ENCODE assay signal across 10 mouse cellular contexts in the genomic region with DNA sequence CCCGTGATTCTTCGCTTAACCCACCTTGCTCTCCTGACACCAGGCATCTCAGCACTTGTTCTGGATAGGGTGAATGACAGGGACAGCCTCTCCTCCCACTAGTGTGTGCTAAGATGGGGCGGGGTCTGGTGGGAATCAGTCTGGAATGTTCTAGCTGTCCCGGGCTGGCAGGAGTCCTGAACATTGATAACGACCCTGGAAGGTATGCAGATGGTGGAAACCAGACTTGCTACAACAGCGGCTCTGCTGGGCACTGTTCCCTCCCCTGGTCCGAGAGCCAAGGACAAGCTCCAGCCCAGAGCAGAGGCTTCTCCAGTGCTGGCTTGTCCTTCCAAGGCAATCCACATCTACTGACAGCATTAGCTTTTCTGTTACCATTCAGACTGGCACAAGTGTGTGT. TPM values are rescaled to one million over a fixed set of nuclear protein-coding genes. Genes with fewer than 3 reads are reported as not detected.
A peak's percentile ranks its signal among the peaks of the same experiment; 100 is the strongest.
DNase-seq lines count a peak whose midpoint lies in the region; ATAC-seq and TF ChIP-seq lines count a peak whose summit lies in the region.
"Had no signal": no experiment of that assay in that cellular context is flagged by ENCODE, and none has a peak within 500 bp of the region (broad histone marks: within the 10 kb centered on the region; RNA-seq: fewer than 3 reads in every experiment).

No protein-coding gene starts in this region.

- no peak overlapping the region for H3K4me3 ChIP-seq in hindbrain, postnatal 0 days (ENCODE audit: low read length)
- no peak overlapping the region for H3K4me3 ChIP-seq in hindbrain, embryonic 11.5 days (ENCODE audit: low read depth, low read length)
- H3K4me3 ChIP-seq in embryonic facial prominence, embryonic 13.5 days = no peak overlapping the region
- H3K4me3 ChIP-seq in heart, embryonic 16.5 days (ENCODE audit: low read length) = no peak overlapping the region
- no peak overlapping the region for H3K4me3 ChIP-seq in kidney, embryonic 14.5 days (ENCODE audit: low read length)

- H3K27me3 ChIP-seq in hindbrain, postnatal 0 days (ENCODE audit: insufficient read depth, low read length) = no peaks in the 10 kb centered on the region
- no peaks in the 10 kb centered on the region for H3K27me3 ChIP-seq in hindbrain, embryonic 11.5 days (ENCODE audit: control insufficient read depth, insufficient read depth, low read length)
- no peaks in the 10 kb centered on the region for H3K27me3 ChIP-seq in embryonic facial prominence, embryonic 13.5 days
- no peaks in the 10 kb centered on the region for H3K27me3 ChIP-seq in heart, embryonic 16.5 days (ENCODE audit: control insufficient read depth, insufficient read depth, low read length)
- no peaks in the 10 kb centered on the region for H3K27me3 ChIP-seq in kidney, embryonic 14.5 days (ENCODE audit: control insufficient read depth, insufficient read depth, low read length)

- no peak overlapping the region for H3K27ac ChIP-seq in hindbrain, postnatal 0 days
- H3K27ac ChIP-seq in hindbrain, embryonic 11.5 days (ENCODE audit: low read depth, low read length) = no peak overlapping the region
- H3K27ac ChIP-seq in embryonic facial prominence, embryonic 13.5 days = peak overlapping the region; percentile 66; the same call in 1 of the 2 replicates
- H3K27ac ChIP-seq in heart, embryonic 16.5 days (ENCODE audit: low read length) = peak overlapping the region; percentile 92
- H3K27ac ChIP-seq in kidney, embryonic 14.5 days (ENCODE audit: low read depth, low read length) = no peak overlapping the region
- H3K27ac ChIP-seq: macrophage had no signal

- peak; percentile 18 for DNase-seq in hindbrain, postnatal 0 days (ENCODE audit: low spot score)
- no peak for DNase-seq in hindbrain, embryonic 11.5 days (ENCODE audit: low spot score)
- DNase-seq in lung, postnatal 36 days = peak; percentile 31
- no peak for DNase-seq in right cerebral cortex, adult 2 months (ENCODE audit: low spot score in 2 of 2)

- H3K9ac ChIP-seq in hindbrain, postnatal 0 days (replicated peaks; ENCODE audit: low read length) = no peak overlapping the region
- no peak overlapping the region for H3K9ac ChIP-seq in hindbrain, embryonic 11.5 days (ENCODE audit: low read depth, low read length)
- peak overlapping the region; percentile 49; the same call in 1 of the 2 replicates for H3K9ac ChIP-seq in embryonic facial prominence, embryonic 13.5 days
- peak overlapping the region; percentile 58 for H3K9ac ChIP-seq in heart, embryonic 16.5 days (ENCODE audit: low read length)
- no peak overlapping the region for H3K9ac ChIP-seq in kidney, embryonic 14.5 days (ENCODE audit: low read depth, low read length)

- H3K36me3 ChIP-seq in hindbrain, postnatal 0 days (ENCODE audit: insufficient read depth, low read length) = no peaks in the 10 kb centered on the region
- H3K36me3 ChIP-seq in hindbrain, embryonic 11.5 days (ENCODE audit: control insufficient read depth, insufficient read depth, low read length) = no peaks in the 10 kb centered on the region
- H3K36me3 ChIP-seq in embryonic facial prominence, embryonic 13.5 days = 0 out of 2 replicates have a peak, but pooled peaks cover 3% of the 10 kb centered on the region
- H3K36me3 ChIP-seq in heart, embryonic 16.5 days (ENCODE audit: control insufficient read depth, insufficient read depth) = no peaks in the 10 kb centered on the region
- H3K36me3 ChIP-seq in kidney, embryonic 14.5 days (ENCODE audit: control insufficient read depth, insufficient read depth, low read length) = no peaks in the 10 kb centered on the region

- 0 out of 2 replicates have a peak, but pooled peaks have one; percentile 36 for ATAC-seq in hindbrain, postnatal 0 days
- no peak for ATAC-seq in hindbrain, embryonic 11.5 days (ENCODE audit: low FRiP score)
- no peak for ATAC-seq in embryonic facial prominence, embryonic 13.5 days (ENCODE audit: insufficient number of reproducible peaks, insufficient read depth, low FRiP score, low TSS enrichment, low read depth)
- peak; percentile 85 for ATAC-seq in heart, embryonic 16.5 days (replicated peaks; ENCODE audit: extremely low read depth, insufficient read depth, low FRiP score)
- ATAC-seq in monocyte, adult 5-6 weeks (replicated peaks; ENCODE audit: insufficient number of reproducible peaks, low FRiP score, low TSS enrichment, poor library complexity, severe bottlenecking) = no peak
- ATAC-seq in kidney, embryonic 14.5 days (ENCODE audit: low FRiP score, low TSS enrichment) = no peak

- WGBS in hindbrain, postnatal 0 days = 66% methylated on average over 7 of the region's 7 CpGs
- 79% methylated on average over 7 of the region's 7 CpGs for WGBS in hindbrain, embryonic 11.5 days
- WGBS in embryonic facial prominence, embryonic 13.5 days = 61% methylated on average over 7 of the region's 7 CpGs
- WGBS in heart, embryonic 16.5 days = 24% methylated on average over 7 of the region's 7 CpGs
- 63% methylated on average over 7 of the region's 7 CpGs for WGBS in kidney, embryonic 14.5 days

- no peaks in the 10 kb centered on the region for H3K9me3 ChIP-seq in hindbrain, postnatal 0 days (ENCODE audit: low read length)
- no peaks in the 10 kb centered on the region for H3K9me3 ChIP-seq in hindbrain, embryonic 11.5 days (ENCODE audit: control insufficient read depth, low read length)
- H3K9me3 ChIP-seq in embryonic facial prominence, embryonic 13.5 days = no peaks in the 10 kb centered on the region; the same call in 1 of the 2 replicates
- no peaks in the 10 kb centered on the region for H3K9me3 ChIP-seq in heart, embryonic 16.5 days (replicated peaks; ENCODE audit: control insufficient read depth, low read length)
- no peaks in the 10 kb centered on the region for H3K9me3 ChIP-seq in kidney, embryonic 14.5 days (ENCODE audit: control insufficient read depth, low read length)

- H3K4me1 ChIP-seq in hindbrain, postnatal 0 days (ENCODE audit: insufficient read depth, low read length) = no peaks in the 10 kb centered on the region
- peaks cover 3% of the 10 kb centered on the region; the same call in 1 of the 2 replicates for H3K4me1 ChIP-seq in hindbrain, embryonic 11.5 days (replicated peaks; ENCODE audit: control insufficient read depth, insufficient read depth, low read length)
- H3K4me1 ChIP-seq in embryonic facial prominence, embryonic 13.5 days = peaks cover 56% of the 10 kb centered on the region
- H3K4me1 ChIP-seq in heart, embryonic 16.5 days (ENCODE audit: control insufficient read depth, insufficient read depth, low read length) = peaks cover 24% of the 10 kb centered on the region
- H3K4me1 ChIP-seq in kidney, embryonic 14.5 days (ENCODE audit: control insufficient read depth, insufficient read depth, low read length) = peaks cover 6% of the 10 kb centered on the region; the same call in 1 of the 2 replicates

- H3K4me2 ChIP-seq in hindbrain, postnatal 0 days (ENCODE audit: low read depth, low read length) = no peak overlapping the region
- no peak overlapping the region for H3K4me2 ChIP-seq in hindbrain, embryonic 11.5 days (replicated peaks; ENCODE audit: low read depth, low read length)
- H3K4me2 ChIP-seq in embryonic facial prominence, embryonic 13.5 days = no peak overlapping the region
- H3K4me2 ChIP-seq in heart, embryonic 16.5 days (ENCODE audit: low read depth, low read length) = peak overlapping the region; percentile 3; the same call in 1 of the 2 replicates
- no peak overlapping the region for H3K4me2 ChIP-seq in kidney, embryonic 14.5 days (replicated peaks; ENCODE audit: low read depth, low read length)

- TF ChIP-seq CTCF in hindbrain, postnatal 0 days (IDR thresholded peaks at IDR 0.05; ENCODE audit: low read depth) = no peak

RNA-seq across cellular contexts. Expression of gene Megf6, which starts 43.1 kb away (rescaled TPM):
- total RNA-seq in hindbrain, postnatal 0 days (2014; rRNA removed) = 40.5 and 54.8 TPM in 2 replicates
- polyA plus RNA-seq in hindbrain, postnatal 0 days (2015; fragmentation: Nextera tagmentation; extraction: Ambion mirVana) = 7.0 and 7.2 TPM in 2 replicates
- 14.9 and 18.2 TPM in 2 replicates for polyA plus RNA-seq in hindbrain, embryonic 11.5 days (2014; fragmentation: Nextera tagmentation; extraction: Ambion mirVana)
- 99.7 and 104 TPM in 2 replicates for polyA plus RNA-seq in embryonic facial prominence, embryonic 13.5 days (2015; fragmentation: Nextera tagmentation; extraction: Ambion mirVana)
- polyA plus RNA-seq in heart, embryonic 16.5 days (2015; fragmentation: Nextera tagmentation; extraction: Ambion mirVana) = 33.8 and 38.8 TPM in 2 replicates
- not detected in 3 replicates for total RNA-seq in monocyte, adult 5-6 weeks (2017)
- 7.0 and 12.7 TPM in 2 replicates for polyA plus RNA-seq in kidney, embryonic 14.5 days (2014; fragmentation: Nextera tagmentation; extraction: Ambion mirVana)
- total RNA-seq: common myeloid progenitor, adult 5-6 weeks had no signal
- polyA plus RNA-seq: macrophage had no signal

RNA-seq across cellular contexts. Expression of gene Tprgl, which starts 53.1 kb away (rescaled TPM):
- 212 and 220 TPM in 2 replicates for total RNA-seq in hindbrain, postnatal 0 days (2014; rRNA removed)
- polyA plus RNA-seq in hindbrain, postnatal 0 days (2015; fragmentation: Nextera tagmentation; extraction: Ambion mirVana) = 228 and 239 TPM in 2 replicates
- polyA plus RNA-seq in hindbrain, embryonic 11.5 days (2014; fragmentation: Nextera tagmentation; extraction: Ambion mirVana) = 139 and 141 TPM in 2 replicates
- polyA plus RNA-seq in embryonic facial prominence, embryonic 13.5 days (2015; fragmentation: Nextera tagmentation; extraction: Ambion mirVana) = 129 and 140 TPM in 2 replicates
- polyA plus RNA-seq in heart, embryonic 16.5 days (2015; fragmentation: Nextera tagmentation; extraction: Ambion mirVana) = 143 and 147 TPM in 2 replicates
- 73.1 to 107 TPM (median 99.0 TPM) in 3 replicates for total RNA-seq in monocyte, adult 5-6 weeks (2017)
- 98.2 and 124 TPM in 2 replicates for polyA plus RNA-seq in kidney, embryonic 14.5 days (2014; fragmentation: Nextera tagmentation; extraction: Ambion mirVana)

Comparison
In these comparisons a context has a peak if more than half of its experiments do, and no peak if none do; other contexts are left out.
1. ATAC-seq: peak in hindbrain, postnatal 0 days (single experiment) and heart, embryonic 16.5 days (single experiment); none in hindbrain, embryonic 11.5 days (single experiment), embryonic facial prominence, embryonic 13.5 days (single experiment), monocyte, adult 5-6 weeks (single experiment) and kidney, embryonic 14.5 days (single experiment).
2. DNase-seq: peak in hindbrain, postnatal 0 days (single experiment) and lung, postnatal 36 days (single experiment); none in hindbrain, embryonic 11.5 days (single experiment) and right cerebral cortex, adult 2 months (0 of 2).
3. H3K27ac ChIP-seq: peak in embryonic facial prominence, embryonic 13.5 days (single experiment) and heart, embryonic 16.5 days (single experiment); none in hindbrain, postnatal 0 days (single experiment), hindbrain, embryonic 11.5 days (single experiment) and kidney, embryonic 14.5 days (single experiment).
4. H3K9ac ChIP-seq: peak in embryonic facial prominence, embryonic 13.5 days (single experiment) and heart, embryonic 16.5 days (single experiment); none in hindbrain, postnatal 0 days (single experiment), hindbrain, embryonic 11.5 days (single experiment) and kidney, embryonic 14.5 days (single experiment).